Mouse (Mus musculus): ENCODE measurements at regions not wholly inside any gene's neighbourhood (a gene's known extent, or its start where the extent isn't known, plus 50 kb on each side); places are given as distances from the start of the nearest gene placed in this dataset.

DNA sequence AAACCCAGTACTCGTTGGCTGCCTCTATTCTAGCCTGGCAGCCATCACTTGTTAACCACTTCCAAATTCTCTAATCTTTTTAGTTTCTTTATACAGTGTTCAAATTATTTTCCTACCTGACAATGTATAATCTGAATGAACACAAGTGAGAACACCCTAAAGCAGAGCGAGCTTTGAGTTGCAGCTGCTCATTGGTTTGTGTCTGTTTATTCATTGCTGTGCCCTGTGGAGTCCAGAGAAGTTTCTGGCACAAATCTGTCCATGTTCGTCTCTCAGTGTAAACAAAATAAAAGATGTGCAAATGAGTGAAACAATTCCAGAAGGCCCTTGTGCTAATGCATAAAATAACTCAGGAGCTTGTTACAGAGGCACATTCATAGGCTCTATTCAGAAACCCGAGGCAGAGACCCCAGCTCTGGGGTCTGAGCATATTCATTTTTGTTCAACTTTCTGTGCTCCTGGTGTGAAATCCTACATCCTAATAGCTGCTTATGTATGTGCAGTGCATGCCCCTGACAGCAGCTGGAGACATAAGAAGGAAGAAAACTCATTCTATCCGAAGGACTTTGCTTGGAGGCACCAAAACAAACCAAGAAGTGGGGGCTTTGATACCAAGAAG is 469.5 kb upstream of the Kdm8 start:
- Histone ChIP-seq H3K27me3 (ENCODE audit: control insufficient read depth in 1 of 2, insufficient read depth in 2 of 2, low read length in 2 of 2) (no peaks in the 10 kb centered on the region), H3K36me3 (ENCODE audit: control insufficient read depth in 1 of 2, insufficient read depth in 2 of 2, low read length in 2 of 2) (no peaks in the 10 kb centered on the region), H3K9me3 (replicated peaks; ENCODE audit: insufficient read depth, low read length) (no peaks in the 10 kb centered on the region), H3K79me2 (ENCODE audit: control insufficient read depth, insufficient read depth, low read length, poor library complexity) (no peaks in the 10 kb centered on the region), H3K4me3 (ENCODE audit: control insufficient read depth in 1 of 2, insufficient read depth in 1 of 2, low read depth in 2 of 2, low read length in 2 of 2) (no peak overlapping the region), H3K9ac (ENCODE audit: control insufficient read depth, low read depth, low read length, poor library complexity, severe bottlenecking) (no peak overlapping the region), H3K4me1 (ENCODE audit: control insufficient read depth in 1 of 2, insufficient read depth in 2 of 2, low read length in 2 of 2) (no peaks in the 10 kb centered on the region), H3K27ac (ENCODE audit: control insufficient read depth, low read depth, low read length) (no peak overlapping the region)
- no peak for DNase-seq (ENCODE audit: low read depth, low spot score)
- TF ChIP-seq USF2 (IDR thresholded peaks at IDR 0.05; ENCODE audit: borderline replicate concordance in 1 of 2, insufficient read depth in 1 of 2, low read depth in 1 of 2, low read length in 2 of 2) (no peak), E2F4 (IDR thresholded peaks at IDR 0.05; ENCODE audit: borderline replicate concordance, low read depth, low read length) (no peak), MYB (IDR thresholded peaks at IDR 0.05; ENCODE audit: low read depth, low read length) (no peak)

DNA sequence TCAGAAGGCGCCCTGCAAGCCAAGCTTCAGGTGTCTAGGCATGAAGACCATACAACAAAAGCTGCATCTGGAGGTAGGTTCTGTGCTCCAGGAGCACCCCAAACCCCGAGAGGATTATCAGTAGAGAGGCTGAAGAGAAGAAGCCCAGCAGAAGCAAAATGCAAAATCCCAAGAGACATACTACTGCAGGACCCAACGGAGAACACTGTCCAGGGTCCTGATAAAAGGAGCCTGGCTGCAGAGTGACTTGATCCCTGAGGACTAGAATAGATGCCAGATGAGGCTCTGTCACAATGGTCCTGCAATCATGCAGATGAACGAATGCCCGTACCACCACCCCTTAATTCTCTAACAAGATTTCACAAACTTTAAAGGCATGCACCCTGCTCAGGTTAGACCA is 455.0 kb upstream of the Kdm8 start:
- H3K79me2 ChIP-seq (ENCODE audit: control insufficient read depth, insufficient read depth, low read length, poor library complexity), result no peaks in the 10 kb centered on the region
- H3K36me3 ChIP-seq (ENCODE audit: control insufficient read depth in 1 of 2, insufficient read depth in 2 of 2, low read length in 2 of 2), result no peaks in the 10 kb centered on the region
- H3K27me3 ChIP-seq (ENCODE audit: control insufficient read depth in 1 of 2, insufficient read depth in 2 of 2, low read length in 2 of 2), result no peaks in the 10 kb centered on the region
- H3K4me1 ChIP-seq (ENCODE audit: control insufficient read depth in 1 of 2, insufficient read depth in 2 of 2, low read length in 2 of 2), result no peaks in the 10 kb centered on the region
- H3K9ac ChIP-seq (ENCODE audit: control insufficient read depth, low read depth, low read length, poor library complexity, severe bottlenecking), result no peak overlapping the region
- H3K4me3 ChIP-seq (ENCODE audit: control insufficient read depth in 1 of 2, insufficient read depth in 1 of 2, low read depth in 2 of 2, low read length in 2 of 2), result no peak overlapping the region
- H3K27ac ChIP-seq (ENCODE audit: control insufficient read depth, low read depth, low read length), result no peak overlapping the region
- TF ChIP-seq CTCF (IDR thresholded peaks at IDR 0.05 in 2 of 3, conservative IDR thresholded peaks at IDR 0.05 in 1 of 3; ENCODE audit: control insufficient read depth in 1 of 3, insufficient read depth in 1 of 3, low read depth in 2 of 3, low read length in 3 of 3, poor library complexity in 1 of 3, severe bottlenecking in 1 of 3) (no peak), ZNF384 (IDR thresholded peaks at IDR 0.05; ENCODE audit: low read depth, low read length) (no peak), MAZ (IDR thresholded peaks at IDR 0.05; ENCODE audit: low read depth, low read length) (no peak), KAT2A (conservative IDR thresholded peaks at IDR 0.05; ENCODE audit: low read depth, low read length) (no peak), SMC3 (IDR thresholded peaks at IDR 0.05; ENCODE audit: low read depth, low read length) (no peak), RCOR1 (IDR thresholded peaks at IDR 0.05; ENCODE audit: low read depth, low read length) (no peak), MXI1 (IDR thresholded peaks at IDR 0.05; ENCODE audit: low read depth, low read length) (no peak), ZC3H11A (IDR thresholded peaks at IDR 0.05; ENCODE audit: low read depth, low read length) (no peak), MAX (IDR thresholded peaks at IDR 0.05; ENCODE audit: low read length) (no peak), TAL1 (IDR thresholded peaks at IDR 0.05; ENCODE audit: low read length) (no peak), POLR2AphosphoS2 (IDR thresholded peaks at IDR 0.05; ENCODE audit: low read length) (no peak), NRF1 (IDR thresholded peaks at IDR 0.05; ENCODE audit: insufficient read depth, low read depth, low read length, poor library complexity, severe bottlenecking) (no peak)
- peak; percentile 2 for DNase-seq (ENCODE audit: low read depth, low spot score)
- no peaks in the 10 kb centered on the region for H3K9me3 ChIP-seq (replicated peaks; ENCODE audit: insufficient read depth, low read length)

GRCm38 (mm10) chr7:124990695-124991094 is 453.8 kb upstream of the Kdm8 start:
- Histone ChIP-seq H3K9me3 (replicated peaks; ENCODE audit: insufficient read depth, low read length) (no peaks in the 10 kb centered on the region), H3K36me3 (ENCODE audit: control insufficient read depth in 1 of 2, insufficient read depth in 2 of 2, low read length in 2 of 2) (no peaks in the 10 kb centered on the region), H3K4me1 (ENCODE audit: control insufficient read depth in 1 of 2, insufficient read depth in 2 of 2, low read length in 2 of 2) (no peaks in the 10 kb centered on the region), H3K4me3 (ENCODE audit: control insufficient read depth in 1 of 2, insufficient read depth in 1 of 2, low read depth in 2 of 2, low read length in 2 of 2) (no peak overlapping the region), H3K27ac (ENCODE audit: control insufficient read depth, low read depth, low read length) (no peak overlapping the region), H3K79me2 (ENCODE audit: control insufficient read depth, insufficient read depth, low read length, poor library complexity) (no peaks in the 10 kb centered on the region), H3K9ac (ENCODE audit: control insufficient read depth, low read depth, low read length, poor library complexity, severe bottlenecking) (no peak overlapping the region), H3K27me3 (ENCODE audit: control insufficient read depth in 1 of 2, insufficient read depth in 2 of 2, low read length in 2 of 2) (no peaks in the 10 kb centered on the region)
- TF ChIP-seq POLR2A (IDR thresholded peaks at IDR 0.05; ENCODE audit: control insufficient read depth in 1 of 2, insufficient read depth in 1 of 2, low read depth in 1 of 2, low read length in 2 of 2, poor library complexity in 1 of 2) (no peak), BHLHE40 (IDR thresholded peaks at IDR 0.05; ENCODE audit: borderline replicate concordance, low read depth, low read length) (no peak), RAD21 (IDR thresholded peaks at IDR 0.05; ENCODE audit: low read depth, low read length) (no peak)
- no peak for DNase-seq (ENCODE audit: low read depth, low spot score)

Data from MEL (cell line).